ENCODE assay signal across 10 mouse cellular contexts in the genomic region with DNA sequence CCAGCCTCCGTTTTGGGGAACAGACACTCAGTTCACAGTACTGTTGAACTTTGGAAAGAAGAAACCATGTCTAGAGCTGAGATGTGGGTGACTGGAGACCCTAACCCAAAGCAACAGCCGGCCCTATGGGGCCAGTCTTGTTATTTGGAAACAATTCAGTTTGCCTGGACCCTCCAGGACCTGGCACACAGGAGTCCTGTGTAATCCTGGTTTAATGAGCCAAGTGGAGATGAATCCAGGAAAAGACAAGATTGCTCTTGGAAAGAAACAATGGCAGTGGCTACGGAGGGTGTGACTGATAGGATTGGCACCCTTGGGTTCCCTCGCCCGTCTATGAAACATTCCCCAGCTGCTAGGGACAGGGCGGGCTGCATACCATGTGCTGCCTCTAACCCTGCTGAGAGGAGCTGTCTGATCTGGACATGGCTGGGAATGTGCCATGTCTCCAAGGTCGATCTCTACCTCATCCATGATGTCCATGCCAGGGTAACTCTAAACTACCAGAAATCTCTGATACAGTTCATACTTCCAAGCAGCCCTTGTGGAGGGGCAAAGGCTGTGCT.
DNase-seq lines count a peak whose midpoint lies in the region; ATAC-seq lines count a peak whose summit lies in the region.
"Had no signal": no experiment of that assay in that cellular context is flagged by ENCODE, and none has a peak within 500 bp of the region (broad histone marks: within the 10 kb centered on the region; RNA-seq: fewer than 3 reads in every experiment).

No protein-coding gene starts in this region.

- no peaks in the 10 kb centered on the region for H3K27me3 ChIP-seq in heart, embryonic 10.5 days (ENCODE audit: insufficient read depth, poor library complexity, severe bottlenecking)
- H3K27me3 ChIP-seq in limb, embryonic 15.5 days, result no peaks in the 10 kb centered on the region
- H3K27me3 ChIP-seq: neural tube, embryonic 13.5 days had no signal

- no peak for ATAC-seq in limb, embryonic 15.5 days (ENCODE audit: insufficient number of reproducible peaks, low FRiP score, low TSS enrichment, low read depth)

- H3K9ac ChIP-seq in limb, embryonic 15.5 days, result no peak overlapping the region
- H3K9ac ChIP-seq: neural tube, embryonic 13.5 days had no signal

- 0 out of 2 replicates have a peak overlapping the region, but pooled peaks have one; percentile 56 for H3K27ac ChIP-seq in heart, embryonic 10.5 days
- H3K27ac ChIP-seq in limb, embryonic 15.5 days, result peak overlapping the region; percentile 28
- H3K27ac ChIP-seq: macrophage; neural tube, embryonic 13.5 days had no signal

- DNase-seq in heart, embryonic 10.5 days (ENCODE audit: low spot score), result no peak
- DNase-seq in heart, adult 9 months (ENCODE audit: low spot score in 2 of 2), result no peak
- DNase-seq in left cerebral cortex, postnatal 4 days, result peak; percentile 67
- DNase-seq in left cerebral cortex, postnatal 36 days (ENCODE audit: low spot score in 2 of 2), result no peak
- DNase-seq in adrenal gland, postnatal 14 days, result peak; percentile 63
- no peak for DNase-seq in layer of hippocampus, adult 8-10 months (ENCODE audit: low spot score in 2 of 2)
- DNase-seq: thymus, postnatal 4 days had no signal

- intact Hi-C loops in left cerebral cortex, postnatal 4 days (cut with DNase I), result no loop called here
- intact Hi-C loops in left cerebral cortex, postnatal 36 days (cut with DNase I), result no loop called here

- 72% methylated on average over 7 of the region's 7 CpGs for WGBS in heart, embryonic 10.5 days
- 73% methylated on average over 7 of the region's 7 CpGs for WGBS in limb, embryonic 15.5 days

- no peak overlapping the region for H3K4me3 ChIP-seq in heart, embryonic 10.5 days
- H3K4me3 ChIP-seq in limb, embryonic 15.5 days, result no peak overlapping the region
- H3K4me3 ChIP-seq: neural tube, embryonic 13.5 days had no signal

- no peaks in the 10 kb centered on the region for H3K9me3 ChIP-seq in heart, embryonic 10.5 days
- H3K9me3 ChIP-seq in limb, embryonic 15.5 days, result no peaks in the 10 kb centered on the region
- H3K9me3 ChIP-seq: neural tube, embryonic 13.5 days had no signal

- no peak overlapping the region for H3K4me2 ChIP-seq in limb, embryonic 15.5 days
- H3K4me2 ChIP-seq: neural tube, embryonic 13.5 days had no signal

- no peaks in the 10 kb centered on the region for H3K36me3 ChIP-seq in heart, embryonic 10.5 days
- no peaks in the 10 kb centered on the region for H3K36me3 ChIP-seq in limb, embryonic 15.5 days
- H3K36me3 ChIP-seq: neural tube, embryonic 13.5 days had no signal

- peaks cover 19% of the 10 kb centered on the region for H3K4me1 ChIP-seq in heart, embryonic 10.5 days
- peaks cover 34% of the 10 kb centered on the region for H3K4me1 ChIP-seq in limb, embryonic 15.5 days
- H3K4me1 ChIP-seq: neural tube, embryonic 13.5 days had no signal

Comparison
In these comparisons a context has a peak if more than half of its experiments do, and no peak if none do; other contexts are left out.
1. DNase-seq: peak in left cerebral cortex, postnatal 4 days (single experiment) and adrenal gland, postnatal 14 days (single experiment); none in heart, embryonic 10.5 days (single experiment), heart, adult 9 months (0 of 2), left cerebral cortex, postnatal 36 days (0 of 2) and layer of hippocampus, adult 8-10 months (0 of 2).